Mouse (Mus musculus) splenic B cell, adult 2 months (primary cell): ENCODE measurements around the gene Zfp36l1.
A peak's percentile ranks its signal among the peaks of the same experiment; 100 is the strongest.

Source experiments
- DNase-seq: peaks from one replicate; pipeline ENCODE4 v3.0.0-alpha.2; 2011; ENCODE audit warnings: low read depth, low spot score
- H3K27me3 ChIP-seq: 2 replicates; pipeline ENCODE4 v1.6.1; 2012; ENCODE audit warnings: mild to moderate bottlenecking, low read length, moderate library complexity, mixed read lengths; ENCODE audit not compliant: control insufficient read depth, poor library complexity, insufficient read depth, severe bottlenecking
- H3K36me3 ChIP-seq: 2 replicates; pipeline ENCODE4 v1.6.1; 2012; ENCODE audit warnings: mild to moderate bottlenecking, low read length, moderate library complexity, mixed read lengths; ENCODE audit not compliant: control insufficient read depth, poor library complexity, insufficient read depth, severe bottlenecking

Gene Zfp36l1

GRCm38 (mm10) chr12:80106896-80107667 is 5.7 kb downstream of the Zfp36l1 start:
- DNase-seq = peak; percentile 46
- no peaks in the 10 kb centered on the region for H3K27me3 ChIP-seq

GRCm38 (mm10) chr12:80106138-80106895 is 6.5 kb downstream of the Zfp36l1 start:
- Histone ChIP-seq H3K36me3 (peaks cover 21% of the 10 kb centered on the region), H3K27me3 (no peaks in the 10 kb centered on the region)
- peak; percentile 31 for DNase-seq

More at GRCm38 (mm10) chr12:80106896-80107667, 5.7 kb downstream of the Zfp36l1 start:
- H3K36me3 ChIP-seq = peaks cover 22% of the 10 kb centered on the region

GRCm38 (mm10) chr12:80103521-80103973 is 9.3 kb downstream of the Zfp36l1 start:
- no peak for DNase-seq
- H3K36me3 ChIP-seq = peaks cover 5% of the 10 kb centered on the region; the same call in 1 of the 2 replicates
- H3K27me3 ChIP-seq = no peaks in the 10 kb centered on the region

- no peak for DNase-seq
- Histone ChIP-seq H3K27me3 (no peaks in the 10 kb centered on the region), H3K36me3 (peaks cover 5% of the 10 kb centered on the region; the same call in 1 of the 2 replicates)
Measured at GRCm38 (mm10) chr12:80103089-80103488, 9.7 kb downstream of the Zfp36l1 start.

DNA sequence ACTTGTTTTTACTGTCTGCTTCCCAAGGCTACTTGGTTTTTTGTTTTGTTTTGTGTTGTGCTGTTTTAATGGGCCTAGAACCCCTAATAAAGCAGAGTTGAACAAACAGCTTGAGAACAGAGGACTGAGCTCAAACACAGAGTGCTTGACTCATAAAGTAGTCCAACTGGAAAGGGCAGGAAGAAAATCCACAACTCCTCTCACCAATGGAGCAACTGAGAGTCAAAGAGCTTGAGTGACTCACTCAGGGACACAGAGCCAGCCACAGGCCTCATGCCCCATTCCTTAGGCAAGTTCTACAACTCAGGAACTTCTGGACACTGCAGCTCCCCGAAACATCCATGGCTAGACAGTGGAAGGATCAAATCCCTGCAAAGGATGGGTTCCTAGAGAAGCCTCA is 14.0 kb downstream of the Zfp36l1 start:
- Histone ChIP-seq H3K36me3 (no peaks in the 10 kb centered on the region), H3K27me3 (no peaks in the 10 kb centered on the region)
- no peak for DNase-seq

GRCm38 (mm10) chr12:80096734-80097133 is 16.1 kb downstream of the Zfp36l1 start:
- H3K27me3 ChIP-seq = no peaks in the 10 kb centered on the region
- DNase-seq = no peak
- no peaks in the 10 kb centered on the region for H3K36me3 ChIP-seq

DNA sequence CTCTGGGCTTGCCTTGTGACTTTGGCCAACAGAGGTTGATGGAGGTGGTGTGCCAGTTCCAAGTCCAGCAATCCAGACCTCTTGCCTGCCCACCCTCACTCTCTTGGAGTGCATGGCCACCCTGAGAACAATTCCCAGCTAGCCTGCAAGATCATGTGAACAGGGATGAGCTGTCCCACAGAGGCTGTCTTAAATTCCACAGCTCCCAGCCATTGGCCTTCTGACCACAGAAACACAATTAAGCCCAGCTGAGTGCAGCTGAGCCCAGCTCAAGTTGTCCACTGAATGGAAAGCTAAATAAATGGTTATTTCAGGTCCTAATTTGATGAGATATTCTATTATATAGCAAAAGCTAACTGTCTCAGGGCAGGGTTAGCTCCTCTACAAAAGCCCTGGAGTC is 20.0 kb downstream of the Zfp36l1 start:
- DNase-seq = no peak
- no peaks in the 10 kb centered on the region for H3K27me3 ChIP-seq
- H3K36me3 ChIP-seq = no peaks in the 10 kb centered on the region

- peak; percentile 48 for DNase-seq
- Histone ChIP-seq H3K27me3 (no peaks in the 10 kb centered on the region), H3K36me3 (no peaks in the 10 kb centered on the region)
Measured at GRCm38 (mm10) chr12:80091080-80091479, 21.7 kb downstream of the Zfp36l1 start.

DNA sequence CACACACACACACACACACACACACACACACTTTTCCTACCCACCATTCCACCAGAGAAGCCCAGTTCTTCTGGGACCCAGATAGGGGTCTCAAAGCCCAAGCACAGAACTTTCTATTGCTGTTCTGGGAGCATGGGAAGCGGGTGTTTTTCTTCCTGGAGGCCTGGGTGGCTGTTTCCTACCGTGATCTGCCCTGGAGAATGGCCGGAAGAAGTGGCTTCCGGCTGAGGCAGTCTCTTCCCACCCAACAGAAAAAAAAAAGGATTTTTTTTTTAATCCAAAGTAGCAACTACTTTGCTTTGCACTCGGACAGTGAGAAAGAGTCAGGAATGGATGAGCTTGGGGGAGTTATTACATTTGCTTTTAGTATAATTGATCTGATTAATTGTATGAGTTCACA is 22.3 kb downstream of the Zfp36l1 start:
- DNase-seq = no peak
- H3K36me3 ChIP-seq = no peaks in the 10 kb centered on the region
- no peaks in the 10 kb centered on the region for H3K27me3 ChIP-seq

DNA sequence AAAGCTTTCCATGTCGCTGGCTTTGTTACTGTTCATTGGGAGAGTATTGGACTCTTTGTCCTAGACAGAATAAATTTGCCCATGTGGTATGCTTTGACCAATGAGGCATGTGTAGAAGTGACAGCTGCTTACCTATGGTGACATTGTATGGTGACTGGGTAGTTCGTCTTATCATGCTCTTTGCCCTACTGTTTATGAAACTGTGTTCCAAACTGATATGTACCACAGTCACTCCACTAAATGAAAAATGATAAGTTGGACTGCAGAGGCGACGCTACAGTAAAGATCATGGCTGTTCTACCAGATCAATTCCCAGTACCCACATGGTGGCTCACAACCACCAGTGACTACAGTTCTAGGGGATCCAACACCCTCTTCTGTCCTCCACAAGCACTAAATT is 24.7 kb downstream of the Zfp36l1 start:
- Histone ChIP-seq H3K27me3 (no peaks in the 10 kb centered on the region), H3K36me3 (no peaks in the 10 kb centered on the region)
- DNase-seq = no peak

DNA sequence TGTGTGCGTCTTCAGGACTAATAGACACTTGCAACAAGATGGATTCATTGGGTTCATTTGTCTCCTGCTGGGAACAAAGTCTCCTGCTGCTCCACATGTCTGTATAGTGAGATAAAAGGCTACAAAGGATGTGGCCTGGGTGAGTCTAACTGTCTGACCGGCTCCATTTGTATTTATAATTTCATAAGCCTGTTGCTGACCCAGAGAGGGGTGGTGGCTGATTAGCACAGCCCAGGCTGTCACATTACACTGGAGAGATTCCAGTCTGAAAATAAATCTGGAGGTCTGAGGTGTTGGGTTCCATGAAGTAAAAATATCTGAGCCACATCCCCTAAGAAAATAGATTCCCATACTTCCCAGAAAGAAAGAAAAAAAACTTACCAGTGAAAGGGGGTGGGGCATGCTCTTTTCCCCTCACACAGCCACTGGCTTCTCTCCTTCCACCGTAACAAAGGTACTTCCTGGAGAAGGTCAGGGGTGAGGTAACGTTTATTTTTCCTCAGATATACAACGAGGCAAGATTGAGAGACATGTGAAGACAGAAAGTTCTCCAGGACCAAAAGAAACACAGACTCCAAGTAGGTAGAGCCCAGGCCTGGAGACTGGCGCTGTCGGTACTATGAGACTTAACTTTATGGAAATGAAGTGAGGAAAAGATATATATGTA is 28.2 kb downstream of the Zfp36l1 start:
- H3K27me3 ChIP-seq = no peaks in the 10 kb centered on the region
- no peaks in the 10 kb centered on the region for H3K36me3 ChIP-seq
- no peak for DNase-seq

GRCm38 (mm10) chr12:80083937-80084336 is 28.9 kb downstream of the Zfp36l1 start:
- Histone ChIP-seq H3K36me3 (no peaks in the 10 kb centered on the region), H3K27me3 (no peaks in the 10 kb centered on the region)
- no peak for DNase-seq

DNA sequence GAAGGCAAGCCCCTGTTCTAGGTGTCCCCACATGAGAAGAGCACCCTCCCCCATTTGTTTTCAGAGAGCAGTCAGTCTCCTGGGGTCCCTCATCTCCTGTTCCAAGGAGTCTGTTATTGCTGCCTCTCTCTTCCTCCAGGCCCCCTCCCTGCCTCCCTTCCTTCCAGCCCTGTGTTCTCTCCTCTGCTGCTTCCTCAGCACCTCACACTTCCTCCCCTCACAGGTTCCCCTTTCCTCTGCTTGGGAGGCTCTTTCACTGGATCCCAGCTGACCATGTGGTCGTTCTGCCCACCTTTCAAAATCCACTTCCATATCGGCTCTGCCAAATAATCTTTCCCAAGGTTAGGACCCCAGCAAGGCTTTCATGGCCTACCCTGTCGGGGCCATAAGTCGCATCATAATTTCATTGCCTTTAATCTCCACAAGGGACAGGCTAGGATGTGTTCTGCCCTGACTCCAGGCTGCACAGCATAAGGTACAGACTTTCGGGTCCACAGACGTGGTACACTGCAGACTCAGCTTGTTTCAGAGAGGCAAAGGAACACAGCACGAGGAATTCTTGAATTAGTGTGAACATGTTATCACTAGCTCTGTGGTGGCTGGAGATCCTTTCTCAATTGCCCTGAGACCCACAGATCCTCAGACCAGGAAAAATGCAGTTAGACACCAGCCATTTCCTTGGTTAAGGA is 29.5 kb downstream of the Zfp36l1 start:
- DNase-seq = no peak
- H3K36me3 ChIP-seq = no peaks in the 10 kb centered on the region
- no peaks in the 10 kb centered on the region for H3K27me3 ChIP-seq

DNA sequence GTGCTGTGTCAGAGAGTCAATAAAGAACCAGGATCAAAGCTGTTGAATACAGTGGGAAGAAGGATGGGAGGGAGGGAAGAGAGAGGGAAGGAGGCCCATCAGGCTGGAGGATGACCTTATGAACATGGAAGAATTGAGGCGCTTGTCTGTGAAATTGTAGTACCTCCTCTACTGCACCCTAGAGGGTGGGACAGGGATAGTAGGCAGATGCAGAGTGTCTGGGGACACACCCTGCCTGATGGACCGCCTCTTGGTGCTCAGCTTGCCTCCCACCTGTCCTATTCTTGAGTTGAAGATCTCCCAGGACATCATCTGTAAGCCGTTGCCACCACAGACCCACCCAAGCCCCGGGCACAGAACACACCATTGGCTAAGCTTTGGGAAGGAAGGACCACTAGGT is 30.1 kb downstream of the Zfp36l1 start:
- Histone ChIP-seq H3K36me3 (no peaks in the 10 kb centered on the region), H3K27me3 (no peaks in the 10 kb centered on the region)
- peak; percentile 58 for DNase-seq
